Comparison of ENCODE assay signal across 9 mouse cellular contexts in the genomic region with DNA sequence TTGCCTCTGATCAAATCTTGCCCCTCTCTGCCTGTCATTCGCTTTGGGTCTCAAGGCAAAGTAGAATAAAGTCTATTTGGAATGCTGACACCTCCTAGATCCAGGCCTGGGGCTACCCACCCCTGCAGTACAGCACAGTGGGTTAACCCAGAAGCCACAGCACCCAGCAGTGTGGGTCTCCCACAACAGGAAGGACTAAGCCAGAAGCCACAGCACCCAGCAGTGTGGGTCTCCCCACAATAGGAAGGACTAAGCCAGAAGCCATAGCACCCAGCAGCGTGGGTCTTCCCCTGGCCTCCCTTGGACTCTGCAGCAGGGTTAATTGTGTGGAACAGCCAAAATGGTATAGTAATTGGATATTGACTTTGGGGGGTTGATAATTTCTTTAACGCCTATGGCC.
DNase-seq lines count a peak whose midpoint lies in the region; ATAC-seq and TF ChIP-seq lines count a peak whose summit lies in the region.
"Had no signal": no experiment of that assay in that cellular context is flagged by ENCODE, and none has a peak within 500 bp of the region (broad histone marks: within the 10 kb centered on the region; RNA-seq: fewer than 3 reads in every experiment).

No protein-coding gene starts in this region.

- H3K4me3 ChIP-seq in kidney, embryonic 15.5 days (replicated peaks) = no peak overlapping the region
- no peak overlapping the region for H3K4me3 ChIP-seq in hindbrain, embryonic 14.5 days (replicated peaks; ENCODE audit: low read length)
- no peak overlapping the region for H3K4me3 ChIP-seq in liver, embryonic 12.5 days
- H3K4me3 ChIP-seq in stomach, postnatal 0 days (ENCODE audit: low read depth, low read length) = no peak overlapping the region

- no peaks in the 10 kb centered on the region for H3K36me3 ChIP-seq in kidney, embryonic 15.5 days
- H3K36me3 ChIP-seq in hindbrain, embryonic 14.5 days (replicated peaks; ENCODE audit: control insufficient read depth, insufficient read depth) = no peaks in the 10 kb centered on the region
- no peaks in the 10 kb centered on the region for H3K36me3 ChIP-seq in liver, embryonic 12.5 days
- H3K36me3 ChIP-seq in stomach, postnatal 0 days (ENCODE audit: control insufficient read depth, insufficient read depth, low read length) = no peaks in the 10 kb centered on the region

- peak overlapping the region; percentile 70 for H3K4me2 ChIP-seq in kidney, embryonic 15.5 days
- 0 out of 2 replicates have a peak overlapping the region, but pooled peaks have one; percentile 64 for H3K4me2 ChIP-seq in hindbrain, embryonic 14.5 days (replicated peaks)
- no peak overlapping the region for H3K4me2 ChIP-seq in liver, embryonic 12.5 days
- H3K4me2 ChIP-seq in stomach, postnatal 0 days (replicated peaks; ENCODE audit: low read depth) = no peak overlapping the region; the same call in 1 of the 2 replicates

- no peak for TF ChIP-seq EP300 in stomach, postnatal 0 days (optimal IDR thresholded peaks at IDR 0.05)

- peaks cover 37% of the 10 kb centered on the region for H3K4me1 ChIP-seq in kidney, embryonic 15.5 days
- H3K4me1 ChIP-seq in hindbrain, embryonic 14.5 days (replicated peaks; ENCODE audit: control insufficient read depth, insufficient read depth, low read length) = peaks cover 27% of the 10 kb centered on the region
- peaks cover 16% of the 10 kb centered on the region for H3K4me1 ChIP-seq in liver, embryonic 12.5 days
- no peaks in the 10 kb centered on the region for H3K4me1 ChIP-seq in stomach, postnatal 0 days (replicated peaks; ENCODE audit: control insufficient read depth, insufficient read depth)

- no peak for TF ChIP-seq CTCF in stomach, postnatal 0 days (IDR thresholded peaks at IDR 0.05; ENCODE audit: low read depth)

- WGBS in kidney, embryonic 15.5 days = 55% methylated on average over 3 of the region's 3 CpGs
- WGBS in hindbrain, embryonic 14.5 days = 62% methylated on average over 3 of the region's 3 CpGs
- WGBS in liver, embryonic 12.5 days (ENCODE audit: insufficient replicate concordance) = 66% methylated on average over 3 of the region's 3 CpGs
- 89% methylated on average over 3 of the region's 3 CpGs for WGBS in stomach, postnatal 0 days

- H3K27me3 ChIP-seq in kidney, embryonic 15.5 days = no peaks in the 10 kb centered on the region
- no peaks in the 10 kb centered on the region for H3K27me3 ChIP-seq in hindbrain, embryonic 14.5 days (ENCODE audit: control insufficient read depth, insufficient read depth, low read length)
- peaks cover 11% of the 10 kb centered on the region; the same call in 1 of the 2 replicates for H3K27me3 ChIP-seq in liver, embryonic 12.5 days (replicated peaks)
- no peaks in the 10 kb centered on the region for H3K27me3 ChIP-seq in stomach, postnatal 0 days (ENCODE audit: control insufficient read depth, insufficient read depth, low read length)
- H3K27me3 ChIP-seq: Patski had no signal

- DNase-seq in kidney, postnatal 36 days = no peak
- no peak for DNase-seq in hindbrain, embryonic 14.5 days (ENCODE audit: low spot score)
- DNase-seq in stomach, postnatal 0 days (ENCODE audit: low spot score) = no peak
- no peak for DNase-seq in adipocyte (ENCODE audit: low spot score)

- H3K9ac ChIP-seq in kidney, embryonic 15.5 days = no peak overlapping the region
- 0 out of 2 replicates have a peak overlapping the region, but pooled peaks have one; percentile 55 for H3K9ac ChIP-seq in hindbrain, embryonic 14.5 days
- H3K9ac ChIP-seq in liver, embryonic 12.5 days = no peak overlapping the region
- no peak overlapping the region for H3K9ac ChIP-seq in stomach, postnatal 0 days (ENCODE audit: low read length)

- peak; percentile 61 for ATAC-seq in kidney, embryonic 15.5 days (replicated peaks; ENCODE audit: low FRiP score)
- ATAC-seq in hindbrain, embryonic 14.5 days (ENCODE audit: low FRiP score) = no peak
- ATAC-seq in liver, embryonic 12.5 days = peak; percentile 42; the same call in 1 of the 2 replicates
- 0 out of 2 replicates have a peak, but pooled peaks have one; percentile 31 for ATAC-seq in stomach, postnatal 0 days (ENCODE audit: low FRiP score, low TSS enrichment)
- ATAC-seq in cerebellum, adult (ENCODE audit: insufficient number of reproducible peaks, low FRiP score, low TSS enrichment) = no peak

- no peaks in the 10 kb centered on the region for H3K9me3 ChIP-seq in kidney, embryonic 15.5 days (replicated peaks)
- no peaks in the 10 kb centered on the region for H3K9me3 ChIP-seq in hindbrain, embryonic 14.5 days (ENCODE audit: control insufficient read depth, low read length)
- H3K9me3 ChIP-seq in liver, embryonic 12.5 days (replicated peaks) = no peaks in the 10 kb centered on the region
- no peaks in the 10 kb centered on the region for H3K9me3 ChIP-seq in stomach, postnatal 0 days (ENCODE audit: control insufficient read depth, low read length)

- peak overlapping the region; percentile 78 for H3K27ac ChIP-seq in kidney, embryonic 15.5 days
- H3K27ac ChIP-seq in hindbrain, embryonic 14.5 days = peak overlapping the region; percentile 33; the same call in 1 of the 2 replicates
- no peak overlapping the region for H3K27ac ChIP-seq in liver, embryonic 12.5 days
- no peak overlapping the region for H3K27ac ChIP-seq in stomach, postnatal 0 days (replicated peaks)
- H3K27ac ChIP-seq: macrophage had no signal

Comparison
In these comparisons a context has a peak if more than half of its experiments do, and no peak if none do; other contexts are left out.
1. ATAC-seq: peak in kidney, embryonic 15.5 days (single experiment), liver, embryonic 12.5 days (single experiment) and stomach, postnatal 0 days (single experiment); none in hindbrain, embryonic 14.5 days (single experiment) and cerebellum, adult (single experiment).
2. H3K27ac ChIP-seq: peak in kidney, embryonic 15.5 days (single experiment) and hindbrain, embryonic 14.5 days (single experiment); none in liver, embryonic 12.5 days (single experiment) and stomach, postnatal 0 days (single experiment).
3. H3K4me2 ChIP-seq: peak in kidney, embryonic 15.5 days (single experiment) and hindbrain, embryonic 14.5 days (single experiment); none in liver, embryonic 12.5 days (single experiment) and stomach, postnatal 0 days (single experiment).